Mouse (Mus musculus): ENCODE results near the gene Sytl3.

Sytl3 gene

DNA sequence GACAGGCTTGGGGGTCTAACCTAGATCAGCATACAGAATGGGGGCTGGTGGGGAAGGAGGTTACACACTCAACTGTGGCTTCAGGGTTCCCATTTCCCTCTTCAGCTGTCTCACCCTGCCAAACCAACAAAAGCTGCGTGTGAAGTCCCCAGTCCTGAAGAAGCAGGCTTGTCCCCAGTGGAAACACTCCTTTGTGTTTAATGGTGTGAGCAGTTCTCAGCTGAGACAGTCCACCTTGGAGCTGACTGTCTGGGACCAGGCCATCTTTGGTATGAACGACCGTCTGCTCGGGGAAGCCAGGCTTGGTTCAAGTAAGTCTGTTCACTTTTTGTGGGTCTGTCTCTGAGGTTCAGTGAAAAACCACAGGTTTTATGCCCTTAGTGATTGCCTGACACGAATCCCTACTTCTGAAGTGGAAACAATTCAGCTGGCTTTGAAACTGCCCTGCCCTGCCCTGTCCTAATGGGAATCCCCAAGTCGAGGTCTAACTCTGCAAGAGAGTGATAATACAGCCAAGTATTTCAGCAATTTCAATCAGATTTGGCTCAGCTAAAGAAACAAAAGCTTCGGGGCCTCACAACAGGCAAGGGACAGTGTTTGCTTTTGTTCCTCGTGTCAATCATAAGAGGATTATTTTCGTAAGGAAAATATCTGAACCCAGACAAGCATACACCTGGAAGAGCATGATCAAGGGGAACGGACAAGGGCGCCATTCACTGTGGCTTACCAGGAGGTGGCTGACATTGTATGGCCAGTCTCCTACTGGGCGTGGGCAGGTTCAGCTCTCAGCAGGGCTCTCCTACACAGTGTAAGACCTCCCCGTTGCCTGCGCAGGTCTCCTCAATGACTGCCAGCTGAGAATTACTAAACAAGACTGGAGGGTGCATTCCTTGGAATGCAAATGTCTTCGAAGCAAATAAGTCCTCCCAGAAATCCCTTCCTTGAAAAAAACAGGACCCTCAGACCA lies 77.7 kb downstream of the Sytl3 start:
- no peak for DNase-seq (ENCODE audit: low read depth, low spot score)

DNA sequence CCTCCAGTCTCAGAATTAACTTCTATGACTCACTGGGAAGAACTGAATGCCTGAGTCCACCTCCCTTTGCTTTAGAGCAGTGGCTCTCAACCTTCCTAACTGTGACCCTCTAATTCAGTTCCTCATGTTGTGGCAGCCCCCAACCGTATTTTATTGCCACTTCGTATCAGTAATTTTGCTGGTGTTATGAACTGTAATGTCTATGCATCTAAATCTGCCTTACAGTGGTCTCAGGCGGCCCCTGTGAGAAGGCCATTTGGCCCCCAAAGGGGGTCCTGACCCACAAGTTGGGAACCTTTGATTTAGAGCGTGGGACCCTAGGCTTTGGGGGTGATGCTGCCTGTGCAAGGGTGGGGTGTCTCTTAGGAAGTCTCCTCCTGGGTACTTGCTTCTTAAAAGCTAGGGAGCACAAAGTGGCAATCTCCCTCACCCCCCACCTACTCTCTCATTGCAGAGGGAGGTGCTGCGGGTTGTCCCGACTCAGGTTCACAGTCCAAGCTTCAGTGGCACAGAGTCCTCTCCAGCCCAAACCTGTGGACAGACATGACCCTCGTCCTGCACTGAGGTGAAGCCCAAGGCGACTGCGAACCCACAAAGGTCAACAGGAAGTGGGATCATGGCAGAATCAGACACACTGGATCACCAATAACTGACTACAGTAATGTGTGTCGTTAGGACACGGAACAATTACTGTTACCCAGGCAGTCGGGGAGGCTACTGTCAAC lies 78.5 kb downstream of the Sytl3 start:
- no peak for DNase-seq (ENCODE audit: low read depth, low spot score)

DNA sequence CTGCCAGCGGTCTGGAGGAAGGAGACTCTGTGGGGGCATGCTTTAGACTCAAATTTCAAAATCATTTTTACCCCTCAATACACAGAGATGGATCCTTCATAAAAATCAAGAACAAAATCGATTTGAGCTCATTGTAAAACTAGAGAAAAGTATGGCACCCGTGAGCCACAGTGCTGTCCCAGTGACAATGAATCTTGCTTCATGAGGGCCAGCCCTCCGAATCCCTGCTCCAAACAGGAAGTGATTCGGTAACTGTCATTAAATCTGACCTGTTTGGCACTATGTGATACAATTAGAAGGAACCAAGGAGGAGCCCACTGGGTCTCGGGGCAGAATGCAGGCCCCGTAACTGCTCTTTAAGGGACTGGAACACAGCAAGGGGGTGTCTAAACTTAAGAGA lies 79.9 kb downstream of the Sytl3 start:
- DNase-seq (ENCODE audit: low read depth, low spot score), result no peak

DNA sequence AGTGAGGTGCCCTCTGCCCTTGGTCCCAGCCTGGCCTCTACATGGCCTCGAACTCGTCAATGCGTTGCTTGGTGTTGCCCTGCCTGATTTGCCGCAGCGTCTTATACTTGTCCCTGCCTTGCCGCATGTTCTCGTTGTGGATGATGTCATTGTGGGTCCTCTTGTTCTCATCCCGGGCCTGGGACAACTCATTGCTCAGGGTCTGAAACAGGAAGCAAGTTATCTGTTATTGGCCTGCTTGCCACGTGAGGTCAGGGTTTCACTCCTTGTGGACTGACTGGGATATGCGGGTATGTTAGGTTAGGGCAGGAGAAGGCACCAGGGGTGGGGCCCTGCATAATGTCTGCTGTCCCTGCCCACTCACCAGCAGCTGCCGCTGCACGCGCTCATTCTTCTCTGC lies 80.4 kb downstream of the Sytl3 start:
- no peak for DNase-seq (ENCODE audit: low read depth, low spot score)

DNA sequence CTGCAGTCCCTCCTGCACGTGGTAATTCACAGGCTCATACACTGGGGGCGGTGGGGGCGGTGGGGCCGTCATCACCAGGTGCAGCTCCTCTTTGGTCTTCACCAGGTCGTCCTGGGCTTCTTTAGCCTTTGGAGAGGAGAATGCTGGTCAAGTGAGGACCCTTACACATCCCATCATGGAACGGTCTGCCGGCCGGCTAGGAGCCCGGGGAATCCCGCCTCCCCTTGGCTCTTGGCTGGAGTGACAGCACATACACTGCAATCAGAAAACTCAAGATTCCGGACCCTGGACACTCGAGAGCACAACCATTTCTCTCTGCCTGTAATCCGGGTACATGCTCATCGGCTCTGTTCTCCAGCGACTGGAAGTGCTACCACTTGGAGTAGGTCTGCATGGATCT lies 80.9 kb downstream of the Sytl3 start:
- DNase-seq (ENCODE audit: low read depth, low spot score), result no peak

DNA sequence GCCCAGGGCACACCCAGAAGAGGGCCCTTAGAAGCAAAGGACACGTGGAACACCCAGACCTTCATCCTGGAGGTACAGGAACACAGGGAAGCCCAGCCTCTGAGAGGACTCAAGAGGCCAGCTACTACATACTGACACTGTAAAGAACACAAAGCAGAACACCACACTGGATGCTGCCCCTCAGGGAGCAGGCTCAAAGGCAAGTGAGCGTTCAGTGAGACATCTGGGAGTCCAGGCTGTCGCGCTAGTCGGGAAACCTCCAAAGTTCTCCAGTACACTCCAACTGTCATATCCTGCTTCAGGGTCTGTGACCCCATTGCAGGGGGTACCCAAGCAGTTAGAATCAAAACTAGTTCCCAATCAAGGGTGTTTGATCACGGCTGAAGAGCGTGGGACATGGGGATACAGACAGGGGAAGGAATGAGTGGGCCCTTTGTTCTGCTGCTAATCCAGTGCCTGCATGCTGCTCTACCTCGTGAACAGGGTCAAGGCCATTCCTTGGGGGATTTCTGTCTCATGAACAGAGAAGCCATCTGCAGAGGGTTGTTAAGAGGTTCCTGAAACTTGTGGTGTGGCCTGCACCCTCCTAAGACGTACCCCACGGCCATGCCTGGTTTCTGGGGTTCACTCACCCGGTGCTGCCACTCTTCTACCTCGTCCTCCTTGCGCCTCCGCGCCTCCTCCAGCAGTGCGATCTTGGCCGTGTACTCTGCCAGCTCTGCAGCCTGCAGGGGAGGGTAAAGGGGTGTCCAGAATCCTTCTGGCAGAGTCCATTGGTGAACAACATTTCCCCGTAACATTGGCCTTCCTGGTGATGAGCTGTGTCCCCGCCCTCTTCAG lies 81.7 kb downstream of the Sytl3 start:
- DNase-seq (ENCODE audit: low read depth, low spot score), result no peak

DNA sequence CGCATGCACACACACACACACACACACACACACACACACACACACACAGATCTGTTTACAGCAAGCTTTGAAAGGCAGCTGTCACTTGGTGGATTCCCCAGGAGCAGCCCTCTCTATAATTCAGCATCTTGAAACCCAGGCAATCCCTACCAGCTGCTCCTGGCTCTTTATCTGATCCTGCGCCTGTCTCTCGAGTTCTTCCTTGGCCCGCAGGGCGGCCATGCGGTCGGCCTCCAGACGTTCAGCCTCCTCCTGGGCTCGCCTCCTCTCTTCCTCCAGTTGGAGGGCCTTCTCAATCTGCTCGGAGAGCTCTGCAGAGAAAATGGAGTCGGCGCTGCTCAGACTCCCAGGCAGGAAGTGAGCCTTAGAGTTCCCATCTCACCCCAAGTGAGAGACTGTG lies 82.4 kb downstream of the Sytl3 start:
- DNase-seq (ENCODE audit: low read depth, low spot score), result no peak

DNA sequence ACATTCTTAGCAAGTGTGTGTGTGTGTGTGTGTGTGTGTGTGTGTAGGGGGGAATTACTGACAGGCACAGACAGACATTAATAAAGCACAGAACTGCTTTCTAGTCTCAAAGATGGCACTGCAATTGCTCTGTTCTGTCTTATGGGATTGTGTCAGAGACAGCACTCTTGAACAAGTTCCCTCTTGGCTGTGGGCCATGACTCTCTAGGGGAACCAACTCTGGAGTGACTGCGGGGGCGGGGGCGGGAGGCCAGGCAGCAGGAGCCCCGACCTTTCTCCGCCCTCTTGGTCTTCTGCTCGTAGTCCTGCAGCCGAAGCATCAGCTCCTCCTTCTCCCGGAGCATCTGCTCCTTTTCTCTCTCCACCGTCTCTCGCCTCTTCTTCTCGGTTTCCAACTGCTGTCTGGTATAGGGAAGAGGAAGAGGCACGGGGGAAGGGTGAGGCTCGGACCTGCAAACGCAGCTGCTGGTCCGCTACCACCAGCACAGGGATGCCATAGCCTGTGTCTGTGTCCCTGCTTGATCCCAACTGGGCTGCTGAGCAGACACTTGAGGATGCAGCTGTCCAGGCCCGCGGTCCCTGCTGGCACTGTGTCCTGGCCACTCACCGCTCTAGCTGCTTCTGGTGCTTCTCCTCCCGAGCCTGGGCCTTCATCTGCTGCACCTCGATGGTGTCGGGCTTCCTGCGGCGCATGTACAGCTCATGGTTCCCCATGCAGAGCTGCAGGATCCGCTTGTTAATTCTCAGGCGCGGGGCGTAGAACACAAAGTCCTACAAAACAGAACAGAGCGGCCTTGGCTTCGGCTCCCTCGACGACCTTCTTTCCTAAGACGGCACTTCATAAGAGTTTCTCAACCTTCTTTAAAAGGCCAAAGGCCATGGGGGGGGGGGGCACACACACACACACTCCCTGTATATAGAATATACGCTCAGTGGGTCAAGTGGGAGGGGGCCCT lies 83.5 kb downstream of the Sytl3 start:
- no peak for DNase-seq (ENCODE audit: low read depth, low spot score)

DNA sequence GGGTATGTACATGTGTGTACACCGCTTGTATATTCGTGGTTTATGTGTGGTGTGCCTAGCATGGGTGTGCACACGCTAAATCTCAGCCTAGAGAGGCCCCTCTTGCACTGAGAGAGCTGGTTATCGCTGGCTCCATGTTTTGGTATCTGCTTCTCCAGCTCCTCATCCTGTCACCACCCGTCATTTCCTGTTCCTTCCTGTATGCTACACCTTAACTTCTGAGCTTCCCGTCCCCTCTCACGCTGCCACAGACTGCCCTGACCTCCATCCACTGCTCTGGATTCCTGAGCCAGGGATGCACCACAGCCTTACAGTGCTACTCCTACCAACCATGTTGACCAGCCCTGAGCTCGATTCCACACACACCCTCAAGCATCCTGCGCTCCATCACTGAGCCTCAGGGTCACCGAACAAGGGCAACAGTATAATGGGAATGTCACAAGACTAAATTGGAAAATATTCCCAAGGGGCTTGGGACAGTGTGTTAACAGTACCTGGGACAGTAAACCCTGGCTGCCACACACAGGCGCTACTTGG lies 84.2 kb downstream of the Sytl3 start:
- no peak for DNase-seq (ENCODE audit: low read depth, low spot score)

DNA sequence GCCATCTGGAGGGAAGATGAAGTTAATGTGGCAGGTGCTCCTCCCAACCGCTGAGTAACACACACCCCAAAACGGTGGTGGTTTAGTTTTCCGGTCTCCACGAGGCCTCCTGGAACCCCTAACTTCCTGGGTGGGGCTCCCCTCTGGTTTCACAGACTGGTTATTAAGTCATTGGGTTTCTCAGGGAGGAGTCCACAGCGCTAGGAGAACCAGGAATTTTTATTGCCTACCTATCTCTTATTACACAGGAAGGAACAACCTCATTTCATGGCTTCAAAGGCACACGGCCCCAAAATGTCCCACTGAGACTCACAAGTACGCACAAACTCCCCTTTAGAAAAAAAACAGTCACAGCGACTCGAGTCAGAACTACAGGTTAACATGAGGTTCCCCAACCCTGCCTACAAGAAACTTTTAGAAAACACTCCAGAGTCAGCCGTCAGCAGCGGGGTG lies 84.9 kb downstream of the Sytl3 start:
- no peak for DNase-seq (ENCODE audit: low read depth, low spot score)

DNA sequence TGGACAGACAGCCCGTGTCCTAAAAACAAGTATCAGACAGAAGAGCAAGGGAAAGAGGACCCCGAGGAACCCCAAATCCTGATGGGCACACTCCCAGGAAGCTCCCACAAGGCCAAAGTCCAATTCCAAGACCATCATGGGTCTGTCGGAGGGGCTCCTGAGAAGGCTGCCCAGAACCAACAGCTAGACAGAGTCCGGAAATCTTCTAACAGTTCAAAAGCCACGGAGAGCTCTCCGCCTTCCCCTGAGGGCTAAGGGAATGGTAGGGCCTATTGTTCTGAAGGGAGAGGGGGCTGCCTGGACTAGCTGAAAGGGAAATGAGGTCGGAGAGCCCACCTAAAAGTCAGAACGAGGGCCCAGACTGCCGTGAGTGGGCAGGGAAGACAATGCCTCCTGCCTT lies 85.5 kb downstream of the Sytl3 start:
- no peak for DNase-seq (ENCODE audit: low read depth, low spot score)

DNA sequence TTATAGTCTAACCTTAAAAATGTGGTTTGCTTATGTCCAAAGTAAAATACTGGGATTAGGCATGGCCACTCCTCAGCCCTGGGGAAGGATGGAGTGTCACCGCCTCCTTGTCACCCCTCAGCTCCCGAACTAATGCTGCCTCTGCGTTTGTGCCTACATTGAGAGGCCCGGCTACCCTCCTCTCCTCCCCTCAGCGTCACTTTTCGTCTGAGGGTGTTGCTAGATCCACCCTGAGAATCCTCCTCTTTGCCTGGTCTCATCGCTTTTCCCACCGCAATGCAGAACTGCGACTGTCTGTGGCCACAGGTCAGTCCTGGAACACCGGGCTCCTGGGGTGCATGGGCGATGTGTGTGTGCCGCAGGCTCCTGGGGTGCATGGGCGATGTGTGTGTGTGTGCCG lies 86.0 kb downstream of the Sytl3 start:
- no peak for DNase-seq (ENCODE audit: low read depth, low spot score)

DNA sequence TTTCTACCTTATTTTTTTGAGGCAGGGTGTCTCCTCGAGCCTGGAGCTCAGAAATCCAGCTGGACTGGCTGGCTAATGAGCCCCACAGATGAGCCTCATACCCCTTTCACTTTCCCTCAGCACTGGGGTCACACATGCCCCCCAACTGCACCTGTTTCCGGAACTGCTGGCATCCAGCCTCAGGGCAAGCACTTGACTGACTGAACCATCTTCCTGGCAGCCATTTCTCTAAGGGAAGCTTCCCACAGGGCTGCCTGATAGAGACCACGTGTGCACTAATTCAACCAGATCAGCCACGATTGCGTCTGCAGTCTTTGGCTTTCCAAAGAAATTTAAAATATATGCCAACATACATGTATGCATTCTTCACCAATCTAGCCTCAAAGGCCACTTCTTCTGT lies 86.6 kb downstream of the Sytl3 start:
- DNase-seq (ENCODE audit: low read depth, low spot score), result no peak

DNA sequence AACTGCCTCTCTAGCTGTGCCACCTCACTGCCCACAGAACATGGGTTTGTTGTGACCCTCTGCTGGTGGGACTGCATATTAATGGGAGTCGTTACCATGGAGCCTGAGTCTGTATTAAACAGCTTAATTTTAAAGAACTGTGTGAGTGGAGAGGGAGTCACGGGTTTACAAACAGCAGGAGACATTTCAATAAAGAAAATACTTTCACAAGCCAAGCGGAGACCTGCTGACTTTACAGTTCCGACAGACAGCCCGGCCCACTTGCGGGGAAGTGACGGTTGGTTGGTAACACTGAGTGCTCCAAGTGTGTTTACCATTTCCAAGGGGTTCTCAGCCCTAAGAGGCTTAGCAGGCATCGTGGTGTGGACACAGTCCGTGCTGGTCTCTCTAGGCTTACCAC lies 87.1 kb downstream of the Sytl3 start:
- DNase-seq (ENCODE audit: low read depth, low spot score), result no peak

DNA sequence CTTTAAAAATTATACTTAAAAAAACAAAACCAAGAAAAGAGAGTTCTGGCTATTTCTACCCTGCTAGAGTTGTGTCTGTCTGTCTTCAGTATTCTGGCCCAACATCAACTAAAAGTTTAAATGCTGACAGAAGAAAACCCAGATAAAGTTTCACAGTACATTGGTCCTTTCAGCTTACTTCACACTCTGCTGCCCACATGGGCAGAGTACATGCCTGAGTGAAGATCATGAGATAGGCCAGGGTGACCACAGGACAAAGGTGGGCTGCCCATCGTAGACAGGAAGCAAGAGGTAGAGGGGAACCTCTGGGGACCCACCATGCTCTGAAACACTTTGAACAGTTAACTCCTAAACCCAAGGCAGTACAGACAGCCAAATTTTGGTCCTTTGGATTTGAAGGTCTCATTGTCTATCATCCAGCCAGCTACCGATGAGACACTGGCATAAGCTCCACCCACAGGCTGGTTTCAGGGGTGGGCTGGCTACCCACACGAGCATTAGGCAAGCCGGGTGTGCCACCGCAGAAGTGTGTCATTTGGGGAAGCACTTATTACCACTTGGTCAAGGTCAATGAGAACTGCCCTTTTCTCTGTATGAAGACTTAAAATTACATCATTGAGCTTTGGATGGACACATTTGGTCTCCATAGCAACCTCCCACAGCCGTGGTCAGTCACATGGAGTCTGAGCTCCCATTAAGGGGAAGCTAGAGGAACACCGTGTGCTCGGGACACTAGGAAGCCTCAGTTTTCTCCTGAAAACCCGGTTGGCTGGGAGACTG lies 87.7 kb downstream of the Sytl3 start:
- DNase-seq (ENCODE audit: low read depth, low spot score), result no peak

DNA sequence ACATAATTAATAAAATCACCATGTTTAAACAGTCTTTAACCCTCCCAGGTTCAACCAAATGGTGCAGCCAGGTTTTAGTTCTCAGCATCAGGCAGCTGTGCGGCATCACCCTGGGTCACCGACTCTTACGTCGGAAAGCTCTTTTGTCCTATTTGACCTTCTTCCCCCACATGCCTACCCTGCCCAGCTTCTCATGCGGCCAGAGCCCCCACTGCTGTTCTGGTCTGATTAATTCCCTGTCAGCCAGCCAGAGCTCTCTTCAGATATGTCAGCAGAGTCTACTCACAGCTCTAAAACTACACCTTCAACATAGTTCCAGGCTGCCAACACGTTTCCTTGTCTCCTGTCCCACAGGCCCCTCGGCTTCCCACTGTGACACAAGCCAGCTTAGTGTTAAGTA lies 88.6 kb downstream of the Sytl3 start:
- no peak for DNase-seq (ENCODE audit: low read depth, low spot score)

DNA sequence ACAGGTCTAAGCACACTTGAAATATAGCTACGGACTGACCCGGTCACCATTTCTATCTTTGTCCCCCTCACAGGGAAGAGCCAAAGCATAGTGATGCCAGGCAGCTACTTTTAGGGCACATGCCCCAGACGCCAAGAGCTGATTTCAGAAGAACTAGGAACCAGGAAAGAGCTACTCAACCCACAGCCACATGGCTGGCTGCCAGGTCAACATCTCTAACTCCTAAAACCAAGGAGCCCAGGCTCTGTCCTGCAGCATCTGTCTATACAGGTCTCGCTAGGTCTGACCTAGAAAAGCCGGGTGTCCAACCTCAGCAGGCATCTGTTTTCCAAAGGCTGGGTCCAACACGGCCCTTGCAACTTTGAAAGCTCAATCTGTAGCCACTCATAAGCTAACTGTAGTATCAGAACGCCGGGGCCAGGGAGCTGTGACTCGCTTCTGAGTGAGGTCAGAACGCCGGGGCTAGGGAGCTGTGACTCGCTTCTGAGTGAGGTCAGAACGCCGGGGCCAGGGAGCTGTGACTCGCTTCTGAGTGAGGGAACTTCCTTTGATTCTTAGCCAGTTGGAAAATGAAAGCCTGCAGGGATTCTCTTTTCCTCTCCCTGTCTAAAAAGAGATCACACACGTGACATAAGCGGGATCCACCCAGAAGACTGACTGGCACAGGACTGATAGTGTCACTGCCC lies 90.0 kb downstream of the Sytl3 start:
- no peak for DNase-seq (ENCODE audit: low read depth, low spot score)

DNA sequence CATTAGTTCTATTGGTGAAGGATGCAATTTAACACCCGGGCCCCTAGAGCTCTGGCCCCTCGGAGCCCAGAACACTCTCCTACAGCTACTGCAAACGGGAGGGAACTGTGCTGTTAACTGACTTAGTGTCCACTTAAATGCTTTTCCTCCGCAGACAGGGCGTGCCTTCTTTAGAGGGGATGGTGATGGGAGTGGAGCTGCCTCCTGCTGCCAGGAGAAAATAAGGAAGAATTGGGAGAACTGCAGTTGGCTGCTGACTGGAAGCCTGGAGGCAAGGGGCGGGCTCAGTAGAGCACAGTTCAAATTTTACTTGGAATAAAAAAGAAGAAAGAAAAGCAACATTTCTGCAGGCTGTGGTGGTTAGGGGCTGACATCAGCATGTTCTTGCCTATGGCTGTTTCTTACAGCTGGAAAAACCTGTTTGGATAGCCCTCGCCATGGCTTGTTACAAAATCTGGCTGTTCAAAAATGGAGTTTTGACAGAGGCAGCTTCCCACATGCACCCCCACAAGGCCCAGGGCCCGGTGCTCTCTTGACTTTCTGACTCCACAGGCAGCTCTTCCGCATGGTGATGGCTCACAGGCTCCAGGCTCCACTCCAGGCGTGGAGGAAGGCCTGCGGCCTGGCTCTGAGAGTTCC lies 92.4 kb downstream of the Sytl3 start:
- DNase-seq (ENCODE audit: low read depth, low spot score), result no peak

DNA sequence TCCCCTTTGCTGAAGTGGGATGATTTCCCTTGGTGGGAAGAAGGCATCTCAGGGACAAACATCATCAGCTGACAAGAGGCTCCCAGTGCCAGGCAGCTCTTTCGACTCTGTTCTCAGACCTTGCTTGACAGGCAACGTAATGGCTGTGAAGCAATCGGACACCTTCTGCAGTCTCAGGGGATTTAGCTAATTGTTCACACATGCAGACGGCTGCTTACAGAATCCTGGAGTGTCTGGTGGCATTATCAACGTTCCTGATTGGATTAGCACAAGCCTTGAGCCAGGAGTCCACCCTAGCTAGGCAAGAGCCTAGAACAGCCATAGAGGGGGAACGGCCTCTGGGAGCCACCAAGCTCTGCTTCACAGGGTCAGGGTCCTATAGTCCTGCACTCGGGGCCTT lies 93.5 kb downstream of the Sytl3 start:
- DNase-seq (ENCODE audit: low read depth, low spot score), result no peak

Measured in brain, embryonic 18.5 days (tissue).